Mouse (Mus musculus) liver, embryonic 13.5 days (tissue): Measurements from ENCODE around the gene AA986860. TPM values are rescaled to one million over a fixed set of nuclear protein-coding genes. Genes with fewer than 3 reads are reported as not detected.

ENCODE experiments used
- ATAC-seq: fragments of 200-750 bp; cut with Nextera tagmentation; 2 replicates; pipeline ENCODE4 v1.8.0; 2017; ENCODE audit warnings: low read depth, mild to moderate bottlenecking, moderate number of reproducible peaks, moderate library complexity
- DNase-seq: peaks from one replicate; pipeline ENCODE4 v3.0.0; 2022
- H3K27ac ChIP-seq: fragments of 300-500 bp; sonication (generic); 2 replicates; pipeline ENCODE4 v1.5.1; 2015; ENCODE audit warnings: moderate library complexity, mild to moderate bottlenecking, inconsistent platforms
- H3K27me3 ChIP-seq: fragments of 300-500 bp; sonication (generic); 2 replicates; pipeline ENCODE4 v1.6.1; 2015; ENCODE audit warnings: mild to moderate bottlenecking, inconsistent platforms
- H3K36me3 ChIP-seq: fragments of 300-500 bp; sonication (generic); 2 replicates; pipeline ENCODE4 v1.6.1; 2015; ENCODE audit warnings: mild to moderate bottlenecking, inconsistent platforms
- H3K4me1 ChIP-seq: fragments of 300-500 bp; sonication (generic); replicated peaks from 2 replicates; pipeline ENCODE4 v1.6.1; 2015; ENCODE audit warnings: inconsistent platforms
- H3K4me2 ChIP-seq: fragments of 300-500 bp; sonication (generic); 2 replicates; pipeline ENCODE4 v1.6.1; 2015; ENCODE audit warnings: inconsistent platforms, mild to moderate bottlenecking, moderate library complexity
- H3K4me3 ChIP-seq: fragments of 300-500 bp; sonication (generic); replicated peaks from 2 replicates; pipeline ENCODE4 v1.5.1; 2015; ENCODE audit warnings: mild to moderate bottlenecking, inconsistent platforms
- H3K9ac ChIP-seq: fragments of 300-500 bp; sonication (generic); 2 replicates; pipeline ENCODE4 v1.6.1; 2015; ENCODE audit warnings: mild to moderate bottlenecking, inconsistent platforms
- H3K9me3 ChIP-seq: fragments of 300-500 bp; sonication (generic); replicated peaks from 2 replicates; pipeline ENCODE4 v1.6.1; 2016; ENCODE audit warnings: inconsistent platforms
- WGBS: fragments of 180-500 bp; shearing (Covaris S2); methylation state at CpG from one replicate; pipeline ENCODE4 v1.1.7; 2015; ENCODE audit not compliant: insufficient replicate concordance; 5-methylcytosine and 5-hydroxymethylcytosine counted together
- polyA plus RNA-seq: library from polyadenylated mRNA; unstranded; fragments of >200 nt; fragmentation: Nextera tagmentation; extraction: Ambion mirVana; gene quantifications from 2 replicates; pipeline ENCODE4 v1.2.1, GENCODE M21; 2015

Gene AA986860
- polyA plus RNA-seq, 1 experiment from 2014 or later: 6.2 TPM

DNA sequence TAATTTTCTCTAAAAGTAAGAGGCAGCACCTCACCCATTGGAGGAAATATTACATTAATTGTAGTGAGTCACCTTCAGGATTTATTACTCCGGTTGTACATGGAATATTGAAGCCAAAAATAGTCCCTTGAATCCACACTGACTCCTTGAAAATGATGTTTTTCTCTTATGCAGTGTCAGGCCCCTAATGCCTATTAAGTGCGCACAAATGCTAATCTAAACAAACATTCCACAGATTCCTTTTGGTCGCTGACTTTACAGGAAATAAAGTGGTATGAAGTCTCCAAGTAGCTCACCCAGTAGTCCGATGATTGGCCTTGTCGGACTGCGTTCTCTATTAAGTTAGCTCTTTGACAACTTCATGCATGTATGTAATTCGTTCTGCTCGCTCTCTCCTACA lies 3.1 kb downstream of the AA986860 start:
- Histone ChIP-seq H3K27ac (peak overlapping the region; percentile 90), H3K9me3 (no peaks in the 10 kb centered on the region), H3K4me3 (peak overlapping the region; percentile 6; the same call in 1 of the 2 replicates), H3K27me3 (no peaks in the 10 kb centered on the region), H3K4me2 (peak overlapping the region; percentile 78), H3K4me1 (peaks cover 94% of the 10 kb centered on the region), H3K9ac (peak overlapping the region; percentile 42; the same call in 1 of the 2 replicates), H3K36me3 (peaks cover 4% of the 10 kb centered on the region; the same call in 1 of the 2 replicates)
- DNase-seq: no peak
- no peak for ATAC-seq
- 84% methylated on average over 8 of the region's 8 CpGs for WGBS

- peak overlapping the region; percentile 37; the same call in 1 of the 2 replicates for H3K9ac ChIP-seq
- H3K27me3 ChIP-seq: no peaks in the 10 kb centered on the region
- DNase-seq (no peak), ATAC-seq (no peak)
- WGBS: 53% methylated on average over 11 of the region's 11 CpGs
- H3K4me2 ChIP-seq: peak overlapping the region; percentile 80
- H3K9me3 ChIP-seq: no peaks in the 10 kb centered on the region
- H3K27ac ChIP-seq: peak overlapping the region; percentile 98
- H3K4me1 ChIP-seq: peaks cover 97% of the 10 kb centered on the region
- H3K4me3 ChIP-seq: no peak overlapping the region
- peaks cover 7% of the 10 kb centered on the region for H3K36me3 ChIP-seq
Measured at GRCm38 (mm10) chr1:130737411-130737881, 5.7 kb downstream of the AA986860 start.

DNA sequence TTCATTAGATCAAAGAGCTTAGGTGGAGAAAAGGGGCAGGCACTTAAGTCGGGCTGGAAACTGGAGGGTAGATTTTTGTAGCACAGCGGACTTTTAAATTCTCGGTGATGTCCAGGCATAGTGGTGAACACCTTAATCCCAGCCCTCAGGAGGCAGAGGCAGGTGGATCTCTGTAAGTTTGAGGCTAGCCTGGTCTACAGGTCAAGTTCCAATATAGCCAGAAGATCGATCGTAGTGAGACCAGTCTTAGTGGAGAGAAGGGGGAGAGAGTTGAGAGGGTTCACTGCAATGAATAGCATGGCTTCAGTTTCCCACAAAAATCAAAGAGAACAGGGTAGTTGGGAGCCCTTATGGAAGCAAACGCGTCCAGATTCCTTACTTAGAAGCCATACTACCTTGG lies 6.1 kb downstream of the AA986860 start:
- Histone ChIP-seq H3K27me3 (no peaks in the 10 kb centered on the region), H3K9ac (peak overlapping the region; percentile 87; the same call in 1 of the 2 replicates), H3K4me1 (peaks cover 97% of the 10 kb centered on the region), H3K9me3 (no peaks in the 10 kb centered on the region), H3K4me3 (no peak overlapping the region), H3K4me2 (peak overlapping the region; percentile 80), H3K27ac (peak overlapping the region; percentile 98), H3K36me3 (peaks cover 12% of the 10 kb centered on the region)
- 95% methylated on average over 7 of the region's 7 CpGs for WGBS
- DNase-seq (no peak), ATAC-seq (no peak)

DNA sequence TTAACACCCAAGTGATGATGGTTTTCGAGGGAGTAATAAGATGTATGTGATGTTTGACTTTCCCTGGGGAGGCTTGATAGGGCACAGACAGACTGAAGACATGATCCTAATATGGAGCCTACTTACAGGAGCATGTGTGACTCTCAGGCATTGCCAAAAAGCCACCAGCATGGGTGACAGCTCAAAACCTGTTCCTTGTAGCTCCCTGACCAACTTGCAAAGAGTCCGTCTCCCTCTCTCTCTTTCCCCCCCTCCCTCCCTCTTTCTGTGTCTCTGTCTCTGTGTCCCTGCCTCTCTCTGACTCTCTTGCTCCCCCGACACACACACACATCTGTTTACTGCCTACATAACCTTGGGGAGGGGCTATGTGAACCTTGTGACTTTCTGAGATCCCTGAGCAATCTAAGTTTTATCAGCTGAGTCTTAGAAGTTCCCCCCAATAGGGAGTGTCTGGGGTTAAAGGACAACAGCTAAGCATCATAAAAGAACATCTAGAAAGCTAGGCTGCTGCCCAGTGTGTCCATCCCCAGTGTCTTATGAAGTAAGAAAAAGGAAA lies 6.9 kb downstream of the AA986860 start:
- DNase-seq (no peak), ATAC-seq (no peak)
- peaks cover 97% of the 10 kb centered on the region for H3K4me1 ChIP-seq
- peak overlapping the region; percentile 87 for H3K9ac ChIP-seq
- 64% methylated on average over 3 of the region's 3 CpGs for WGBS
- peak overlapping the region; percentile 80 for H3K4me2 ChIP-seq
- peak overlapping the region; percentile 98 for H3K27ac ChIP-seq
- H3K36me3 ChIP-seq: peaks cover 19% of the 10 kb centered on the region
- H3K27me3 ChIP-seq: no peaks in the 10 kb centered on the region
- peak overlapping the region; percentile 61 for H3K4me3 ChIP-seq
- no peaks in the 10 kb centered on the region for H3K9me3 ChIP-seq

DNA sequence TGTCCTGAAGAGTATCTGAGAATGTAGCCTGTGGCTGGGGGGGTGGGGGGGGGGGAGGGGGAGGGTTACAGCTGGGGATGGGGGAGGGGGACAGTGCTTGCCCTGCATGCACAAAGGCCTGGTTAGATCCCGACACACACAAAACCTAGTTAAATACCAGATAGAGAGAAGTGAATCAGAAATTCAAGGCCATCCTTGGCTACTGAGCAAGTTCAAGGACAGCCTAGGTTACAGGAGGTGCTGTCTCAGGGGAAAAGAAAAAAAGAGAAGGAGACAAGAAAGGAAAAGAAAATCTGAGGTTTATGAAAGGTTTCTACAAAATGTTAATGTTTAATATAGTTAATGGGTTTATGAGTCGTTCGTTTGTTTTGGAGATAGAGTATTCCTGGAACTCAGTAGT lies 7.9 kb downstream of the AA986860 start:
- no peaks in the 10 kb centered on the region for H3K27me3 ChIP-seq
- H3K36me3 ChIP-seq: peaks cover 21% of the 10 kb centered on the region
- peak overlapping the region; percentile 98 for H3K27ac ChIP-seq
- DNase-seq: no peak
- peak overlapping the region; percentile 61 for H3K4me3 ChIP-seq
- H3K4me2 ChIP-seq: peak overlapping the region; percentile 80
- H3K9ac ChIP-seq: peak overlapping the region; percentile 87
- WGBS: 16% methylated on average over 3 of the region's 3 CpGs
- no peaks in the 10 kb centered on the region for H3K9me3 ChIP-seq
- no peak for ATAC-seq
- peaks cover 97% of the 10 kb centered on the region for H3K4me1 ChIP-seq

GRCm38 (mm10) chr1:130740227-130740648 lies 8.5 kb downstream of the AA986860 start:
- 36% methylated on average over 4 of the region's 4 CpGs for WGBS
- Histone ChIP-seq H3K27ac (peak overlapping the region; percentile 98), H3K4me3 (peak overlapping the region; percentile 61), H3K4me2 (peak overlapping the region; percentile 80), H3K9me3 (no peaks in the 10 kb centered on the region), H3K36me3 (peaks cover 21% of the 10 kb centered on the region), H3K4me1 (peaks cover 97% of the 10 kb centered on the region), H3K9ac (peak overlapping the region; percentile 87), H3K27me3 (no peaks in the 10 kb centered on the region)
- DNase-seq (no peak), ATAC-seq (no peak)

DNA sequence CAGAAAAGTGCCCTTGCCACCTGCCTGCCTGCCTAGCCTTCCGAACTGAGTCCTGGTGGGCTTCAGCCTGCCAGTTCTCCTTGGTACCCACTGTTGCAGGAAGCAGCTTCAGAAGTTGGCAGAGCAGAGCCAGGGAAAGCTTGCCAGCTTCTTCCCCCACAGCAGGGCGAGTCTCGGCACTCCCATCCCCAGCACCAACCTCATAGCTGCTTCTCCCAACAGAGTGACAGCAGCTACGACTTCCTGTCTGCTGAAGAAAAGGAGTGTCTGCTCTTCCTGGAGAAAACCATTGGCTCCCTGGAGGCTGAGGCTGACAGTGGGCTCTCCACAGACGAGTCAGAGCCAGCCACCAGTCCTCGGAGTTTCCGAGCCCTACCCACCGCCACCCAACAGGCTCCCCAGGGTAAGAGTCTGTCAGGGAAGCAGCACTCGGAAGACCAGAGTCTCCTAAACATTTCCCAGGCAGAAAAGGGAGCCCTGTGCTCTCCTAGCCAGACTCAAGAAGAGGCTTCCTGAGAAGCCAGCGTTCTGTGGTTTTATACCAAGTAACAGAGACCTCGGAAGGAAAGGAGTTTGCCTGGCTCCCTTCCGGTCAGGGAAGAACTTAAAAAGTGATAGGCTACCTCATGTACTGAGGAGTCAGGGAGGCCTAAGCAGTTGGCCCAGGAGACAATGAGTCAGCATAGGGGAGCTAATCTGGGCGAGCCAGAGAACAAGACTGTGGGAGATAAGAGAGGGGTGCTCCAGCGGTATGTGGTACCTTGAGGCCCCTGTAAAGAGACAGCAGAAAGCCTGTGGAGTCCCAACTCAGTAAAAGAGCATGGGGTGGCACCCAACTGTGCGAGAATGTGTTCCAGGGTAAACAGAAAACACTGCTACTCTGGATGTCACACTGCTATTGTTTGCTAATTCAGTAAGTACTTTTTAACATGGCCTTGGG lies 9.3 kb downstream of the AA986860 start:
- ATAC-seq: peak; percentile 94
- Histone ChIP-seq H3K4me2 (peak overlapping the region; percentile 80), H3K27ac (peak overlapping the region; percentile 98), H3K9ac (peak overlapping the region; percentile 87), H3K36me3 (peaks cover 21% of the 10 kb centered on the region), H3K4me3 (peak overlapping the region; percentile 61), H3K27me3 (no peaks in the 10 kb centered on the region), H3K9me3 (no peaks in the 10 kb centered on the region), H3K4me1 (peaks cover 97% of the 10 kb centered on the region)
- peak; percentile 92 for DNase-seq
- 11% methylated on average over 15 of the region's 15 CpGs for WGBS

- Histone ChIP-seq H3K4me2 (peak overlapping the region; percentile 80), H3K9ac (peak overlapping the region; percentile 87)
Measured at GRCm38 (mm10) chr1:130742201-130742600, 10.4 kb downstream of the AA986860 start.

DNA sequence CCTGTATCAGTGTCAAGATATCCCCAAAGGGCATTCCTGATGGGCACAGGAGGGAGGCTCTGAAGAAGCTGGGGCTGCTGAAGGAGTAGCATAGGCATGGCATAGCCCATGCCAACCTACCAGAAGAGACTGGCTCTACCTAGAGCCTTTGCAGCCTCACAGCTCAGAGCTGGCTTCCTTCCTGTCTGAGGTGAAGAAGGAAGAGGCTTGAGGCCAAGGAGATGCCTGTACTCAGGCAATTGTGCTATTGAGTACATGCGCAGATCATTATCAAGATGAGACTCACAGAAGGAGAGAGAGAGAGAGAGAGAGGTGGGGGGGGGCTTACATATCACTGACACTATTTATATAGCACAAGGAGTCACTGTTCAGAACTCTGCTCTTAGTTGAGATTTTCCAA lies 12.0 kb downstream of the AA986860 start:
- H3K4me2 ChIP-seq: peak overlapping the region; percentile 49
- peaks cover 17% of the 10 kb centered on the region for H3K36me3 ChIP-seq
- H3K27ac ChIP-seq: peak overlapping the region; percentile 98
- no peaks in the 10 kb centered on the region for H3K27me3 ChIP-seq
- DNase-seq: no peak
- WGBS: 32% methylated on average over 1 of the region's 1 CpGs
- no peak overlapping the region for H3K4me3 ChIP-seq
- H3K9me3 ChIP-seq: no peaks in the 10 kb centered on the region
- H3K9ac ChIP-seq: peak overlapping the region; percentile 87
- peaks cover 89% of the 10 kb centered on the region for H3K4me1 ChIP-seq
- ATAC-seq: no peak

More at GRCm38 (mm10) chr1:130742201-130742600, 10.4 kb downstream of the AA986860 start:
- no peaks in the 10 kb centered on the region for H3K27me3 ChIP-seq
- peak overlapping the region; percentile 98 for H3K27ac ChIP-seq
- H3K36me3 ChIP-seq: peaks cover 19% of the 10 kb centered on the region
- no peak overlapping the region for H3K4me3 ChIP-seq
- ATAC-seq: no peak
- 69% methylated on average over 7 of the region's 7 CpGs for WGBS
- DNase-seq: no peak
- peaks cover 98% of the 10 kb centered on the region for H3K4me1 ChIP-seq
- H3K9me3 ChIP-seq: no peaks in the 10 kb centered on the region

DNA sequence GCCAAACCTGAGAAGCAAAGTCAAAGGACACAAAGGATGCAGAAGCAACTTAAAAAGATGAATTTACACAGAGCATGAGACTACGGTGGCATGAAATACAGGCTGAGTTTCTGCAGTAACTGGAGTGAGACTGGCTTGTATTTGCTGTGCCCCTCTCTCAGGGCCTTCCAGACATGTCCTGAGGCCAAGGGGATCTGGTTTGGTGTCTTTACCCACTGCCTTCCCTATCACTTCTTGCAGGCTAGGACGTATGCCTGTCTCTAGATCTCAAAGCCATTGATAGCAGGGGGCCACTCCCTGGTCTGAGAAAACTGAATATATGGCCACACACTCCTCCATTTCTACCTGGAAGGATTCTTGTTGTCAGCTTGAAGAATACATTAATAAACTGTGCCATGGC lies 12.4 kb downstream of the AA986860 start:
- DNase-seq (peak; percentile 56), ATAC-seq (peak; percentile 58)
- no peaks in the 10 kb centered on the region for H3K27me3 ChIP-seq
- peaks cover 17% of the 10 kb centered on the region for H3K36me3 ChIP-seq
- H3K9me3 ChIP-seq: no peaks in the 10 kb centered on the region
- peak overlapping the region; percentile 98 for H3K27ac ChIP-seq
- peaks cover 85% of the 10 kb centered on the region for H3K4me1 ChIP-seq
- peak overlapping the region; percentile 49 for H3K4me2 ChIP-seq
- H3K4me3 ChIP-seq: no peak overlapping the region
- 43% methylated on average over 2 of the region's 2 CpGs for WGBS
- H3K9ac ChIP-seq: peak overlapping the region; percentile 87

GRCm38 (mm10) chr1:130744961-130745360 lies 13.2 kb downstream of the AA986860 start:
- Histone ChIP-seq H3K4me3 (no peak overlapping the region), H3K27me3 (no peaks in the 10 kb centered on the region), H3K4me2 (peak overlapping the region; percentile 18; the same call in 1 of the 2 replicates), H3K4me1 (peaks cover 77% of the 10 kb centered on the region), H3K36me3 (peaks cover 17% of the 10 kb centered on the region), H3K9ac (peak overlapping the region; percentile 87; the same call in 1 of the 2 replicates), H3K9me3 (no peaks in the 10 kb centered on the region), H3K27ac (peak overlapping the region; percentile 98)
- WGBS: 80% methylated on average over 5 of the region's 5 CpGs
- DNase-seq: no peak
- no peak for ATAC-seq
